Mouse (Mus musculus) regulatory T cell (primary cell): Measurements from ENCODE around the gene Cerkl.

ENCODE experiments used
- in situ Hi-C: fragments of 300-600 bp; cut with MboI, MseI; formaldehyde crosslinking; loops from one replicate; pipeline ENCODE4 v1.15.1; 2025; ENCODE audit warnings: high pct_unique_total_duplicates

Cerkl gene

GRCm38 (mm10) chr2:79456575-79457349, at the start of gene Cerkl, which contains the start of gene Neurod1:
Cerkl (minus strand) TSS chr2:79456785.
Neurod1 (minus strand) TSS chr2:79456751.
- in situ Hi-C loops, result no loop called here

GRCm38 (mm10) chr2:79498990-79499755, 42.6 kb upstream of the Cerkl start:
- in situ Hi-C loops, result loop anchor here (5.0 kb wide), 1 partner anchor 542 kb away; no protein-coding TSS in a partner anchor

GRCm38 (mm10) chr2:79485127-79485526, 28.5 kb upstream of the Cerkl start:
- in situ Hi-C loops, result no loop called here

- in situ Hi-C loops, result no loop called here
Observed at GRCm38 (mm10) chr2:79482511-79482910, 25.9 kb upstream of the Cerkl start.

GRCm38 (mm10) chr2:79462411-79462810, 5.8 kb upstream of the Cerkl start:
- in situ Hi-C loops, result no loop called here

GRCm38 (mm10) chr2:79461861-79462260, 5.3 kb upstream of the Cerkl start:
- in situ Hi-C loops, result no loop called here

GRCm38 (mm10) chr2:79460586-79460985, 4.0 kb upstream of the Cerkl start:
- in situ Hi-C loops, result no loop called here

- in situ Hi-C loops, result no loop called here
Observed at GRCm38 (mm10) chr2:79460107-79460506, 3.5 kb upstream of the Cerkl start.

- in situ Hi-C loops, result no loop called here
Observed at GRCm38 (mm10) chr2:79459061-79460045, 2.8 kb upstream of the Cerkl start.

GRCm38 (mm10) chr2:79457932-79458331, 1.3 kb upstream of the Cerkl start:
- in situ Hi-C loops, result no loop called here

- in situ Hi-C loops, result no loop called here
Observed at GRCm38 (mm10) chr2:79457434-79457833, 849 bp upstream of the Cerkl start.

GRCm38 (mm10) chr2:79455646-79456045, 939 bp downstream of the Cerkl start:
- in situ Hi-C loops, result no loop called here

- in situ Hi-C loops, result no loop called here
Observed at GRCm38 (mm10) chr2:79454786-79455446, 1.7 kb downstream of the Cerkl start.

GRCm38 (mm10) chr2:79453901-79454781, 2.4 kb downstream of the Cerkl start:
- in situ Hi-C loops, result no loop called here

GRCm38 (mm10) chr2:79451438-79451837, 5.1 kb downstream of the Cerkl start:
- in situ Hi-C loops, result no loop called here

- in situ Hi-C loops, result no loop called here
Observed at GRCm38 (mm10) chr2:79450684-79451394, 5.7 kb downstream of the Cerkl start.

- in situ Hi-C loops, result no loop called here
Observed at GRCm38 (mm10) chr2:79449371-79449770, 7.2 kb downstream of the Cerkl start.

GRCm38 (mm10) chr2:79447198-79447597, 9.4 kb downstream of the Cerkl start:
- in situ Hi-C loops, result no loop called here

GRCm38 (mm10) chr2:79443861-79444620, 12.5 kb downstream of the Cerkl start:
- in situ Hi-C loops, result no loop called here
